ENCODE assay signal across 9 mouse cellular contexts in the genomic region with DNA sequence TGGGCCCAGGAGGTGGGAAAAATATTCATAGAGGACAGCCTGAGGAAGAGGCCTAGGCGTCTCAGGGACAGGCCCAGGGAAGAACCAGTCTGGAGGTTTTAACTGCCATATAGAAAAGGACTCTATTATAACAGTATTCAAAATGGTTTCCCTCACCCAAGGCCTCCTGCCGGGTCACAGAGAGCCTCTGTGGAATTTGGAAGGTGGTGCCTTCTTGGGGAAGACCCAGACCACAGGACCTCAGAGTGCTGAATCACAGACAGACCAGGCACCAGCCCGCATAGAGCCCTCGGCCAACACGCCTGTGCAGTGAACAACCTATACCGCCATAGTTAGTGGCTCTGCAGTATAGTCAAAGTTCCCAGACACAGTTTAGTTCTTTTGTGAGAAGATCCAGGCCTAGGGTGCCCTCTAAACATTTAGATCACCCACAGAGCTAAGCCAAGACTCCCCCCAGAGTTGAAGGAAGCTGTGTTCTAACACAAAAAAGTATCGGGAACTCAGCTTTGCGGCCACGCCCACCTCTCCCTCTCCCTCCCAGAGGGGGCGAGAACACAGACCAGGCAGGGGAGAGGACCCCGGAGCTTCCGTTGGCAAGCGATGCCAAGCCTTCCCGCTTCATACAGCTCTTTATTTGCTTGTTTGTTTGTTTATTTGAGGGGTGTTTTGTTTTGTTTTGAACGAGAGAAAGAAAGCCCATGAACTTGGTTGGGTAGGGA.
DNase-seq lines count a peak whose midpoint lies in the region; ATAC-seq and TF ChIP-seq lines count a peak whose summit lies in the region.
"Had no signal": no experiment of that assay in that cellular context is flagged by ENCODE, and none has a peak within 500 bp of the region (broad histone marks: within the 10 kb centered on the region; RNA-seq: fewer than 3 reads in every experiment).

No protein-coding gene starts in this region.

- H3K4me1 ChIP-seq in heart, postnatal 0 days (ENCODE audit: control insufficient read depth, insufficient read depth) = peaks cover 21% of the 10 kb centered on the region
- H3K4me1 ChIP-seq in intestine, embryonic 14.5 days (replicated peaks; ENCODE audit: control insufficient read depth, insufficient read depth, low read length) = peaks cover 20% of the 10 kb centered on the region
- H3K4me1 ChIP-seq in midbrain, postnatal 0 days (ENCODE audit: insufficient read depth, low read length) = peaks cover 3% of the 10 kb centered on the region; the same call in 1 of the 2 replicates

- no peak overlapping the region for H3K9ac ChIP-seq in heart, postnatal 0 days (replicated peaks; ENCODE audit: low read depth, low read length)
- no peak overlapping the region for H3K9ac ChIP-seq in intestine, embryonic 14.5 days (ENCODE audit: low read length)
- H3K9ac ChIP-seq in midbrain, postnatal 0 days (replicated peaks; ENCODE audit: low read length, poor library complexity, severe bottlenecking) = no peak overlapping the region

- intact Hi-C loops in heart, postnatal 10 days (cut with DNase I) = no loop called here
- intact Hi-C loops in left cerebral cortex, postnatal 10 days (cut with DNase I) = no loop called here

- TF ChIP-seq EP300 in heart, postnatal 0 days (IDR thresholded peaks at IDR 0.05; ENCODE audit: low read depth) = no peak

- no peak for TF ChIP-seq CTCF in heart, postnatal 0 days (IDR thresholded peaks at IDR 0.05; ENCODE audit: low read depth)
- no peak for TF ChIP-seq CTCF in midbrain, postnatal 0 days (IDR thresholded peaks at IDR 0.05)

- no peak overlapping the region for H3K27ac ChIP-seq in heart, postnatal 0 days (ENCODE audit: low read depth)
- no peak overlapping the region for H3K27ac ChIP-seq in intestine, embryonic 14.5 days (ENCODE audit: low read depth)
- no peak overlapping the region for H3K27ac ChIP-seq in midbrain, postnatal 0 days (ENCODE audit: low read depth, low read length)

- no peak for DNase-seq in heart, postnatal 0 days (ENCODE audit: low spot score)
- DNase-seq in heart, postnatal 10 days = no peak
- peak; percentile 62 for DNase-seq in embryo, embryonic 11 days
- peak; percentile 67 for DNase-seq in intestine, embryonic 14.5 days (ENCODE audit: low spot score)
- no peak for DNase-seq in midbrain, postnatal 0 days (ENCODE audit: low spot score)
- DNase-seq in left cerebral cortex, postnatal 10 days (ENCODE audit: extremely low spot score in 1 of 2, low spot score in 2 of 2) = no peak
- no peak for DNase-seq in ovary, postnatal 36 days (ENCODE audit: low spot score)
- DNase-seq in adrenal gland, adult 18-20 months (ENCODE audit: low spot score in 2 of 2) = no peak
- DNase-seq: gastrocnemius, postnatal 25 days had no signal

- WGBS in heart, postnatal 0 days = 40% methylated on average over 15 of the region's 15 CpGs
- 16% methylated on average over 15 of the region's 15 CpGs for WGBS in intestine, embryonic 14.5 days
- WGBS in midbrain, postnatal 0 days = 25% methylated on average over 15 of the region's 15 CpGs

- no peaks in the 10 kb centered on the region for H3K36me3 ChIP-seq in heart, postnatal 0 days (replicated peaks; ENCODE audit: control insufficient read depth, insufficient read depth, low read length)
- no peaks in the 10 kb centered on the region for H3K36me3 ChIP-seq in intestine, embryonic 14.5 days (ENCODE audit: control insufficient read depth, insufficient read depth, low read length)
- no peaks in the 10 kb centered on the region for H3K36me3 ChIP-seq in midbrain, postnatal 0 days (ENCODE audit: insufficient read depth, low read length)

- H3K27me3 ChIP-seq in heart, postnatal 0 days (ENCODE audit: control insufficient read depth, insufficient read depth, low read length) = no peaks in the 10 kb centered on the region
- H3K27me3 ChIP-seq in intestine, embryonic 14.5 days (replicated peaks; ENCODE audit: control insufficient read depth, insufficient read depth, low read length) = no peaks in the 10 kb centered on the region
- no peaks in the 10 kb centered on the region for H3K27me3 ChIP-seq in midbrain, postnatal 0 days (ENCODE audit: insufficient read depth, low read length)

- H3K9me3 ChIP-seq in heart, postnatal 0 days (replicated peaks; ENCODE audit: control insufficient read depth, low read length) = no peaks in the 10 kb centered on the region
- no peaks in the 10 kb centered on the region for H3K9me3 ChIP-seq in intestine, embryonic 14.5 days (ENCODE audit: control insufficient read depth, low read length)
- no peaks in the 10 kb centered on the region for H3K9me3 ChIP-seq in midbrain, postnatal 0 days (ENCODE audit: low read length)

- H3K4me2 ChIP-seq in heart, postnatal 0 days (ENCODE audit: low read depth, low read length) = peak overlapping the region; percentile 28; the same call in 1 of the 2 replicates
- peak overlapping the region; percentile 36 for H3K4me2 ChIP-seq in intestine, embryonic 14.5 days (ENCODE audit: low read length)
- peak overlapping the region; percentile 49 for H3K4me2 ChIP-seq in midbrain, postnatal 0 days (ENCODE audit: low read depth, low read length, poor library complexity, severe bottlenecking)

- H3K4me3 ChIP-seq in heart, postnatal 0 days (ENCODE audit: low read depth, low read length) = no peak overlapping the region
- H3K4me3 ChIP-seq in intestine, embryonic 14.5 days (ENCODE audit: low read depth, low read length) = 0 out of 2 replicates have a peak overlapping the region, but pooled peaks have one; percentile 0
- H3K4me3 ChIP-seq in midbrain, postnatal 0 days (ENCODE audit: low read depth, low read length) = no peak overlapping the region

- ATAC-seq in heart, postnatal 0 days (ENCODE audit: insufficient read depth, low read depth) = no peak
- ATAC-seq in intestine, embryonic 14.5 days (replicated peaks; ENCODE audit: low FRiP score, low TSS enrichment, low read depth) = no peak
- no peak for ATAC-seq in midbrain, postnatal 0 days (ENCODE audit: low FRiP score)

Comparison
In these comparisons a context has a peak if more than half of its experiments do, and no peak if none do; other contexts are left out.
1. DNase-seq: peak in embryo, embryonic 11 days (single experiment) and intestine, embryonic 14.5 days (single experiment); none in heart, postnatal 0 days (single experiment), heart, postnatal 10 days (0 of 2), midbrain, postnatal 0 days (single experiment), left cerebral cortex, postnatal 10 days (0 of 2), ovary, postnatal 36 days (single experiment) and adrenal gland, adult 18-20 months (0 of 2).
2. Peak in every context shown above with its lines, with median percentiles within 50 percentile points of each other: H3K4me2 ChIP-seq.